Mouse (Mus musculus) neural tube, embryonic 14.5 days (tissue): Measurements from ENCODE around the gene Zcchc24. TPM values are rescaled to one million over a fixed set of nuclear protein-coding genes. Genes with fewer than 3 reads are reported as not detected.
"Not testable (repeated sequence)": the region's sequence is repeated elsewhere in the genome, so short reads cannot be mapped to it uniquely, and the experiment has no call there.

Source experiments
- ATAC-seq: fragments of 200-750 bp; cut with Nextera tagmentation; 2 replicates; pipeline ENCODE4 v1.8.0; 2017; ENCODE audit warnings: low read depth, mild to moderate bottlenecking, moderate TSS enrichment, moderate library complexity
- H3K27ac ChIP-seq: fragments of 300-500 bp; sonication (generic); 2 replicates; pipeline ENCODE4 v1.5.1; 2014; ENCODE audit warnings: low read depth, mild to moderate bottlenecking, control low read depth, low read length, moderate library complexity, mixed read lengths
- H3K27me3 ChIP-seq: fragments of 300-500 bp; sonication (generic); 2 replicates; pipeline ENCODE4 v1.6.1; 2014; ENCODE audit warnings: low read length; ENCODE audit not compliant: control insufficient read depth, insufficient read depth
- H3K36me3 ChIP-seq: fragments of 300-500 bp; sonication (generic); 2 replicates; pipeline ENCODE4 v1.6.1; 2014; ENCODE audit warnings: low read length, mixed read lengths; ENCODE audit not compliant: control insufficient read depth, insufficient read depth
- H3K4me1 ChIP-seq: fragments of 300-500 bp; sonication (generic); 2 replicates; pipeline ENCODE4 v1.6.1; 2014; ENCODE audit warnings: low read length; ENCODE audit not compliant: control insufficient read depth, insufficient read depth
- H3K4me2 ChIP-seq: fragments of 300-500 bp; sonication (generic); 2 replicates; pipeline ENCODE4 v1.6.1; 2014; ENCODE audit warnings: mild to moderate bottlenecking, low read depth, low read length, control low read depth
- H3K4me3 ChIP-seq: fragments of 300-500 bp; sonication (generic); 2 replicates; pipeline ENCODE4 v1.5.1; 2014; ENCODE audit warnings: low read depth, low read length, control low read depth, mixed read lengths
- H3K9ac ChIP-seq: fragments of 300-500 bp; sonication (generic); replicated peaks from 2 replicates; pipeline ENCODE4 v1.6.1; 2014; ENCODE audit warnings: low read depth, mild to moderate bottlenecking, control low read depth, low read length, mixed read lengths
- H3K9me3 ChIP-seq: fragments of 300-500 bp; sonication (generic); 2 replicates; pipeline ENCODE4 v1.6.1; 2016; ENCODE audit warnings: low read length; ENCODE audit not compliant: control insufficient read depth
- WGBS: fragments of 180-500 bp; shearing (Covaris S2); extraction: QIAGEN DNeasy Blood & Tissue Kit; methylation state at CpG from one replicate; pipeline ENCODE4 v1.1.7; 2014; 5-methylcytosine and 5-hydroxymethylcytosine counted together
- polyA plus RNA-seq: library from polyadenylated mRNA; unstranded; fragments of >200 nt; fragmentation: Nextera tagmentation; extraction: Ambion mirVana; gene quantifications from 2 replicates; pipeline ENCODE4 v1.2.1, GENCODE M21; 2014

Gene Zcchc24
- 11.0 and 17.5 TPM in 2 replicates for polyA plus RNA-seq

DNA sequence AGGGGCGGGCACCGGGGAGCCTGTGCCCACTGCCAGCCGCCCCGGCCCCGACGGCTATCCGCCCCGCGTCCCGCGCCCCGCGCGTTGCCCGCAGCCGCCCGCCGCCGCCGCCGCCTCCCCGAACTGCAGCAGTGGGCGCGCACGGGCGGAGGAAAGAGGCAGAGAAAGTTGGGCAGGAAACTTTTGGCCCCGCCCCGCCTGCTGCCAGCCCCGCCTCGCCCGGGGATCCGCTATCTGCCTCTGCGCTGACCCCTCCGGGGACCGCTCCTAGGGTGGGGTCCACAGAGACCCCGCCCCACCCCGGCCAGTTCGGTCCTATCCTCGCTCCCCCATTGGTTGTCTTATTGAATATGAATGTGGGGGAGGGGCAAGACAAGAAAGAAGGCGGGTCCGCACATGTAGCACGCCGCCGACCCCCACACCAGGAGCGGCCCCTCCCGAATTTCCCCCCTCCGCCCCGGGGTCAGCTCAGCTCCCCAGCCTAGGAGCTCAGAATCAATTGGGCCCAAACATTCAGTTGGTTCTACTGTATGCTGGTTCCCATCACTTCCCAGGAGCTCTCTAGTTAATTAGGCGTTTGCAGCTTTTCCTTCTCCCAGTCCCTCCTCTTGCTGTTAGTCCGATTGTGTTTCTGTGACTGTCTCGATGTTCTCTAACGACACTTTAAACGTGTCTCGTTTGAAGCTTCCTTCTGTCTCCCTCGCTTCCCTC lies at the start of gene Zcchc24:
Gene Zcchc24 (minus strand): TSS at position 125 of the 711 bp plus-strand sequence.
- H3K4me3 ChIP-seq = peak within 1 kb of the TSS; percentile 50
- peak within 1 kb of the TSS; percentile 99 for H3K4me2 ChIP-seq
- peaks cover 9% of the 10 kb centered on the region for H3K4me1 ChIP-seq
- peaks cover 3% of the 10 kb centered on the region; the same call in 1 of the 2 replicates for H3K27me3 ChIP-seq
- under 1% methylated on average over 43 of the region's 55 CpGs for WGBS
- H3K9ac ChIP-seq = peak within 1 kb of the TSS; percentile 67
- no peaks in the 10 kb centered on the region for H3K36me3 ChIP-seq
- H3K9me3 ChIP-seq = no peaks in the 10 kb centered on the region
- peak; percentile 75 for ATAC-seq
- H3K27ac ChIP-seq = peak within 1 kb of the TSS; percentile 52; the same call in 1 of the 2 replicates

GRCm38 (mm10) chr14:25816416-25816815 lies 47.6 kb upstream of the Zcchc24 start:
- no peaks in the 10 kb centered on the region for H3K4me1 ChIP-seq

GRCm38 (mm10) chr14:25814140-25814539 lies 45.3 kb upstream of the Zcchc24 start:
- Histone ChIP-seq H3K27ac (no peak overlapping the region), H3K9ac (no peak overlapping the region), H3K36me3 (no peaks in the 10 kb centered on the region), H3K9me3 (no peaks in the 10 kb centered on the region), H3K4me2 (no peak overlapping the region), H3K4me3 (no peak overlapping the region), H3K27me3 (no peaks in the 10 kb centered on the region), H3K4me1 (no peaks in the 10 kb centered on the region)
- ATAC-seq = no peak

More at GRCm38 (mm10) chr14:25816416-25816815, 47.6 kb upstream of the Zcchc24 start:
- peak; percentile 68; the same call in 1 of the 2 replicates for ATAC-seq
- no peaks in the 10 kb centered on the region for H3K27me3 ChIP-seq
- H3K9me3 ChIP-seq = no peaks in the 10 kb centered on the region
- H3K36me3 ChIP-seq = no peaks in the 10 kb centered on the region
- H3K9ac ChIP-seq = no peak overlapping the region
- H3K27ac ChIP-seq = no peak overlapping the region
- no peak overlapping the region for H3K4me3 ChIP-seq
- H3K4me2 ChIP-seq = no peak overlapping the region
- WGBS = 14% methylated on average over 9 of the region's 9 CpGs

DNA sequence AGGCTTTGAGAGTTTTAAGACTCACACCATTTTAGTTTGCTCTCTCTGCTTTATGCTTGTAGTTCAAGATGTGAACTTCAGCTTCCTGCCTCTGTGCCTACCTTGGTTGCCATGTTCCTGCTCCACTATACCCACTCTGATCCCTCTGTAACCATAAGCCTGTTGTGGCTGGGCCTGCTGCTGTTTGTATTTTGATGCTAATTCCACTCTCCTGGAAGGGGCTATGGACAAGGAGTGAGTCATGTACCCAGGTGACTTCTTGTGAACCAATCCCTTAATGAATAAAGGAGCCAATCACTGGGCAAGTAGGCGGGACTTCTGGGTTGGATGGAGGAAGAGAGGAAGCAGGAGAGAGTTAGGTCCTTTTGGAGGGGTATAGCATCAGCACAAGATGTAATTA lies 42.2 kb upstream of the Zcchc24 start:
- H3K4me3 ChIP-seq, ATAC-seq, H3K36me3 ChIP-seq, H3K27me3 ChIP-seq, H3K9ac ChIP-seq, H3K4me1 ChIP-seq, H3K27ac ChIP-seq, H3K4me2 ChIP-seq, H3K9me3 ChIP-seq: not testable (repeated sequence)
- WGBS = 65% methylated on average over 1 of the region's 1 CpGs

- 95% methylated on average over 7 of the region's 7 CpGs for WGBS
- Histone ChIP-seq H3K4me1 (no peaks in the 10 kb centered on the region), H3K36me3 (no peaks in the 10 kb centered on the region), H3K4me2 (no peak overlapping the region), H3K4me3 (no peak overlapping the region), H3K27me3 (no peaks in the 10 kb centered on the region), H3K27ac (no peak overlapping the region), H3K9ac (no peak overlapping the region), H3K9me3 (no peaks in the 10 kb centered on the region)
- no peak for ATAC-seq
Measured at GRCm38 (mm10) chr14:25806561-25806960, 37.7 kb upstream of the Zcchc24 start.

- Histone ChIP-seq H3K4me1 (no peaks in the 10 kb centered on the region), H3K4me2 (no peak overlapping the region), H3K4me3 (no peak overlapping the region), H3K27ac (no peak overlapping the region), H3K36me3 (no peaks in the 10 kb centered on the region), H3K9me3 (no peaks in the 10 kb centered on the region), H3K27me3 (no peaks in the 10 kb centered on the region), H3K9ac (no peak overlapping the region)
- no peak for ATAC-seq
- WGBS = 70% methylated on average over 7 of the region's 7 CpGs
Measured at GRCm38 (mm10) chr14:25805871-25806270, 37.0 kb upstream of the Zcchc24 start.

DNA sequence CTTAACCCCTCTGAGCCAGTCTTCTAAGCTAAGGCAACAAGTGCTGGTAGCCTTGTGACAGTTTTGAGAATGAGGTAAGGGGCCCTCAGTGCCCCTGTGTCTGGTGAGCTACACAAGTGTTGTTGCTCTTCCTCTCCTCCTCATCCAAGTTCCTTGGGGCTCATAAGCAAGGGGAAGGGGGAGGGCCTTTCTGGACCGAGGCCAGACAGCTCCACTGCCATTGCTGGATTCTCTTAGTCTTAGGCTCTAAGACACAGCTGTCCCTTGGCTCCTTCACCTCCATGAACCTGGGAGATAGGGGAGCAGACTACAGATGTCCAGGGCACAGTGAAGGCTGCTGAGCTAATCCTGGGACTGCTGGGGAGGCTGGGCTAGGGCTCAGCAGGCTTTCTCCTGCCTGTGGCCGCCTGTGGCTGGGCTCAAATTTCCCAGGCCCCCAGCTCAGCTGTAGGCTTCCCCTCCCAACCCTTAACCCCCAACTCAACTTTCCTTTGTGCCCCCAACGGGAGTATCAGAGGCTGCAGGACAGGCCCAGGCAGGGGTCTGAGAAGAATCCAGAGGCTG lies 34.5 kb upstream of the Zcchc24 start:
- no peak overlapping the region for H3K4me3 ChIP-seq
- H3K9me3 ChIP-seq = no peaks in the 10 kb centered on the region
- no peaks in the 10 kb centered on the region for H3K27me3 ChIP-seq
- H3K36me3 ChIP-seq = no peaks in the 10 kb centered on the region
- no peak overlapping the region for H3K9ac ChIP-seq
- no peak for ATAC-seq
- H3K27ac ChIP-seq = no peak overlapping the region
- H3K4me1 ChIP-seq = no peaks in the 10 kb centered on the region
- WGBS = 56% methylated on average over 3 of the region's 3 CpGs
- no peak overlapping the region for H3K4me2 ChIP-seq

GRCm38 (mm10) chr14:25802511-25802910 lies 33.7 kb upstream of the Zcchc24 start:
- H3K27ac ChIP-seq = no peak overlapping the region
- no peak overlapping the region for H3K4me2 ChIP-seq
- no peaks in the 10 kb centered on the region for H3K9me3 ChIP-seq
- no peaks in the 10 kb centered on the region for H3K27me3 ChIP-seq
- no peak overlapping the region for H3K4me3 ChIP-seq
- no peak for ATAC-seq
- no peak overlapping the region for H3K9ac ChIP-seq
- no peaks in the 10 kb centered on the region for H3K4me1 ChIP-seq
- H3K36me3 ChIP-seq = no peaks in the 10 kb centered on the region

GRCm38 (mm10) chr14:25800166-25800960 lies 31.5 kb upstream of the Zcchc24 start:
- Histone ChIP-seq H3K27ac (no peak overlapping the region), H3K4me1 (no peaks in the 10 kb centered on the region), H3K4me3 (no peak overlapping the region), H3K9ac (no peak overlapping the region), H3K9me3 (no peaks in the 10 kb centered on the region), H3K27me3 (no peaks in the 10 kb centered on the region), H3K36me3 (no peaks in the 10 kb centered on the region), H3K4me2 (0 out of 2 replicates have a peak overlapping the region, but pooled peaks have one; percentile 17)
- 25% methylated on average over 19 of the region's 19 CpGs for WGBS
- ATAC-seq = peak; percentile 75
